Mouse (Mus musculus) fibroblast of lung, adult 2 months (primary cell): ENCODE results near the gene Abhd17c.
A peak's percentile ranks its signal among the peaks of the same experiment; 100 is the strongest.
"Not testable (repeated sequence)": the region's sequence is repeated elsewhere in the genome, so short reads cannot be mapped to it uniquely, and the experiment has no call there.

Experiments used
- DNase-seq: peaks from one replicate; pipeline ENCODE4 v3.0.0-alpha.2; 2011; ENCODE audit warnings: low read depth

Abhd17c gene

DNA sequence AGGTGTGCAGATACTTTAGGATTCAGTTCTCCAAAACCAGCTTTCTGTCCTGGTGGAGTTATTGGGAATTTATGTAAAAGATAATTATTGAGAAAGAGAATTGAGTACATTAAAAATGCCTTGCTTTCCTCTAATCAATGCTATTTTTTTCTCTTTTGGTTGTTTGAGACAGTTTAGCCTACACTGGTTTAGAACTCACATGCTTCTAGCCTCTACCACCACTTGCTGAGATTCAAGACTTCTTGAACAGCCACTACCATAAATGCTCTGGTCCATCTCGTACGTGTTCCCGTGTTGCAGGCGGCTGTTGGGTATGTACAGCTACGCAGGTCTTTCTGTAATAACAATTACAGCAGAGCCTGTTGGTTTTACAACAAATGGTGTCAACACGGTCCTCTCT, 681 bp upstream of the Abhd17c start:
- DNase-seq = no peak

DNA sequence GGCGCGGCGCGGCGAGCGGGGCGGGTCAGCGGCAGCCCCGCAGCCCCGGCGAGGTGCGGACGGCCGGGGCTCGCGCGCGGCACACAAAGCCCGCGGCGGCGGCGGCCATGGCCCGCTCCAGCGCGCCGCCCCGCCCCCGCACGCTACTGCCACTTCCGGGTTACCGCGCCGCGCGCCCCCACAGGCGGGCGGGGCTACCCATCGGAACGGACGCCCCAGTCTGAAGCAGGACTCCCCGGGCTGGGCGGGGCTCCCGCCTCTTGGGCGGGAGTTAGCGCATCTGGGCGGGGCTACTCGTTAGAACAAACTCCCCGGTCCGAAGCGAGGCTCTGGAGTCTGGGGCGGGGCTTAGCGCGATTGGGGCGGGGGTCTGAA, 254 bp upstream of the Abhd17c start:
- peak; percentile 79 for DNase-seq

DNA sequence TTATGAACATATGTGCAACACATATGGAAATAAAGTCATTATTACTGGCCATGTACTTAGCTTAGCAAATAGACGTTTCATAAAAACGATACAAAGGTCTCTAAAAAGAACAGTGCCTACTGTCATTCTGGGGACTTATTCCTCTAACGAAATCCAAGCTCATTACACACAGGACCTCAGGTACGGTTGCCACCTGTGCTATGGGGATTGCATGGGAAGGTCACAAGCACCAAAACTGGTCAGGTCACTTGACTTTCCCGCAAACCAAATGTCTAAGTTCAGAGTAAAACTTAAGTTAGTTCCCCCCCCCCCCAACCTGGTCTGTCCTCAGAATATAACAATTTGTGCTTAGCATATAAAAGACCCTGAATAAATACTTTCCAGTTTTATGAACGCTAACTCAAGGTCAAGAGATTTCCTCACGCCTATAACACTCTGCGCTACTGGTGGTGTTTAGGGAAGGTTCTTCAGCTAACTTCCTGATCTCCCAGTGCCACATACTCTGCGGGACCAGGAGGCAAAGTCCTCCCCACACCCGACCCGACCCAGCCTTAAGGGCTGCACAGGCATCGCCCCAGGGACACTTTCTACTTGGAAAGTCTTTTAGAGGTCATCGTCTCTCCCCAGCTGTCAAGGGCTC, 1.2 kb downstream of the Abhd17c start:
- no peak for DNase-seq

DNA sequence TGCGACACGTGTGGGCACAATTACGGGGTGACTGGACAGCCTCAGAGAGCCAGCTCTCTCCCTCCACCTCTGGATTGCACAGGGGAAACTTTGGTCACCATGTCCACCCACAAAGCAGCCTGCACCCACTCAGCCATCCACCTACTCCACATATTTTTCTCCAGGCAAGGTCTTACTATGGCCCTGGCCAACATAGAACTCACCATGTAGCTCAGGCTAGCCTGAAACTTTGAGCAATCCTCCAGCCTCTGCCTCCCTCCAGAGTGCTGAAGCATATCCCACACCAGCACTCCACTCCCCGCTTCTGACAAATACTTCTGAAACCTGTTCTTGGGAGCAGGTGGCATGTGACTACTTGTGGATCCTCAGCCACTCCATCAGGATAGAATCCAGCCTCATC, 1.9 kb downstream of the Abhd17c start:
- DNase-seq = no peak

DNA sequence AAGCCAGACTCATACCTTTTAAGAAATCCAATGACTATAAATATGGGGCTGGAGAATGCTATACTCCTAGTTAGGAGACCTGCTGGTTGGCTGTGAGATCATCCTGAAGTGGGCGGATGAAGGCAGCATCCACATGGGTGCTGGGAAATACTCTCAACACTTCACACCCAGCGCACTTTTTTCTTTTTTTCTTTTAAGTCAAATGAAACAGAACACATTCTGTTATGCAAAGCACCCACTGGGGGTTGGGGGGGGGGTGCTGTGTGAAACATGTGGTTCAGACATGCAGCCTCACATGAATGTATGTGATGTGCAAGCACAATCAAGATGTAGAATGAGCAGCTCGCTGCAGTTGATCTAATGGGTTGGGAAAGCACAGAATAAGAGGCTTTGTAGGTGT, 2.8 kb downstream of the Abhd17c start:
- no peak for DNase-seq

DNA sequence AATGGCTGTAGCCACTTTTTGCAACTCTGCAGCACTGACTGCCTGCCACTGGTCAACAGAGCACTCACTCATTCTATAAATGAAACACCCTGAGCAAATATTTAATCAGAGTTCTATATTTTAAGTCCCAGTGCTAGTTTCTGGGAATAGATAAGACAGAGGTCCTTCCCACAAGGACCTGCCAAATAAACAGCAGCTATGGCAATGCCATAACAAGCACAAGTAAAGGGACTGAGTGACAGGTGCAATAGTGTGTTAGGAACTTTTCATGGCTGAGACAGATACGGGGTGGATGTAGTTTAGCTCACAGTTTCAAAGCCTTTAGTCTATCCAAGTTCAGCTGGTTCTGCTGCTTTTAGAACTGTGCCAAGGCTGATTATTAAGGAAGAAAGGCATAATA, 3.9 kb downstream of the Abhd17c start:
- DNase-seq = no peak

DNA sequence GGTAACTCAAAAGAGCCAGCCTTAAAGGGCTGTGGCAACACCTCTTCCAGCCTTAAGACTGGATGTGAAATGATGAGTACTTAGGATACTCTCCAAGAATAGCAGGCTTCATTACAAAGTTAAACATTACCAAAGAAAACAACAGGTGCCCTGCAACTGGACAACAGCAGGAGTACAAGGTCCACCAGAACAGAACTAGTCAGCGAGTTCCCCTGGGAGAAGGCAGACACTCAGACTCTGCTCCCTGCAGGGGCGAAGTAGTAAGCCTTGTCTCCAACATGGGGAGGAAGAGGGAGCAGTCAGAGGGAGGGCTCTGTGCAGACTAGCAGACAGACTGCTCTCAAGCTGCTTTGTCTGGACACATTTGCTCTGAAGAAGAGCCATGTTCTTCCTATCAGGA, 6.1 kb downstream of the Abhd17c start:
- DNase-seq = no peak

DNA sequence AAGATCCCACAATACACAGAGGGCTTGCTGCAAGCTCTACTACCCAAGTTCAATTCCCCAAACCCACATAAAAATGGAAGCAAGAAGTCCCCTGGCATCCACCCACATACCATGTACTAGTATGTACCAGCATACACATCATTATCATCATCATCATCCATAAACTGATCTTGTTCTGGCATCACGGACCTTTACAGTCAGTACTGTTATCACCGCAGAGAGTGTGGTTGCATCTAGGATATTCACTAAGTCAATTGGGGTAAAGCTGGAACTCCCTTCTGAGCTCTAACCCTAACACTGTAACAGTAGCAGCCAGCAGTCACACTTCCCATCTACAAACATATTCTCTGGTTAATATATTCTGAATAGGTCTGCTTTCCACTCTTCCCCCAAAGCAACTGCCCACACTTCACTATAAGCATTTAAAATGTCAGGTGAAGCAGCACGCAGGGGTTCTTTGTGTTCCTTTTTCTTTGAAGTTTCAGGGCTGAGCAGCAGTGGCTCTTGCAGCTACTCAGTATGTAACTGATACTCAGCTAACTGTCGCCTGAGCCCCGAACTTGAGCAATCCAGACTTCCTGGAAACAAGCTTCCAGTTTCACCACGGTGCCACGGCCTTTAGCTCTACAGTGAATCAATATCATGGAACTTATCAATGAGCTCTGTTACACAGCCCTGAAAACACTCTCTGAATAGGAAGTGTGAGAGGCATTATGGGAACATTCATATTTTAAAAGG, 8.8 kb downstream of the Abhd17c start:
- no peak for DNase-seq

DNA sequence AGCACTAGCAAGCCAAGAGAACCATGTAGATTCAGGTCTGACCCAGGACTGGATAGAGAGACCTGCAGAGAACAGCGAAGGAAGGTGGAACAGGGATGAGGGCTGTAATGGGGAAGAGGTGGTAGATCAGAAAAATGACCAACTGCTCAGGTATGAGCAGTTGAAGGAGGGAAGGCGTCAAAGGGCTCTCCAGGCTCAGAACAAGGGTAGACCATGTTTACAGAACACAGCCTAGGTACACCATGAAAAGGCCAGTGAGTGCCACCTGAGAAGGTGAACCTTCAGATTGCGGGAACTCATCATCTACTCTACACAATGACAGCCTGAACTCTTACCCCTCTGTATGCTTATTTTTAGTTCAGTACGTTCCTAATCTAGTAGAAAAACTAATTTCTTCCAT, 9.5 kb downstream of the Abhd17c start:
- no peak for DNase-seq

DNA sequence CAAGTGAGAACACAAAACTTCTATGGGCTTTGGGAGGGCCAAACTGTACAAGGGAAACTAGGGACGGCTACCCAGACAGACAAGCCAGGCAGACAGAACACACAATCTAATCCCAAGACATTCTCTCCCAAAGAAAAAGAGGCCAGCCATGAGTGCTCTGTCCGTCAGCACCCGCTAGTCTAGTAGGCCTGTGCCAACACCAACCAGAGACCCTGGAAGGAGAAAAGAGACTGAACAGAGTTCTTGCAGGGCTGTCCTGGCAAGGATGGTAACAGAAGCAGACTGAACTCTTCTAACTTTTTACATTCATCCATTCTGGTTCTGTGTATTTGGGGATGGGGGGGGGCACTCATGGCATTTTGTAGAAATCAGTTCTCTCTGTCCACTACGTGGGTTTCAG, 12.1 kb downstream of the Abhd17c start:
- no peak for DNase-seq

DNA sequence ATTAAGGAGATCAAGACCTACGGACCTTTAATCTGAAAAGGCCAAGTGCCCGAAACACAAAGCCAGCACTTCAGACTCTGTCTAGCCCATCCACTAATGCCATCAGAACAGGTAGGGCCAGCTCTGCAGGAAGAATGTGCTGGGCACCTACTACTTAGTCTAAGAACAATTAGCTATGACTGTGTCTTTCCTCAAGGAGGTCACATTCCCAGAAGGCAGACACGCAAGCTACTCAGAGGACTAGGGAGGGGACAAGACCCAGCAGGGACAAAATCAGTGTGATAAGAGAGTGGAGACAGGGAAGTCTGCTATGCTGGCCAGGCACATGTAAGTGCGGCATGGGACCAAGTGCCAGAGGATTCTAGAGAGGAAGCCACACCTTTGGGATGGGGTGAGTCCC, 13.0 kb downstream of the Abhd17c start:
- DNase-seq = no peak

DNA sequence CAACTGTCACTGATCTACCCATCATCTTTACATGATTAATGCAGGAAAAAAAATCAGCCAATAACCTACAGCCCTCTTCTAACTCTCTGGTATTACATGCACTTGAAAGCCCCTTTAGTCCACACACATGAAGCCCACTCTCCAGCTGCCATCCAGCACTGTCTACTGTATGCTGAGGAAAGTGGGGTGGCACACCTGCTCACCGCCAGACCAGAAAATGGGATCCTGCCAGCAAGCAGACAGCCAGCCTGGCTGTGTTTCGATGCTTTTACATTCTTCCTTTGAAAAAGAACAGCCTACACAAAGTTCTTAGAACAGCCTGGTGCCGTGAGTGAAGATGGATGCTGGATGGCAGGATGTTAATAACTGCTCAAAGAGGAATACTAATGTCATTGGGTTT, 13.9 kb downstream of the Abhd17c start:
- DNase-seq = no peak

DNA sequence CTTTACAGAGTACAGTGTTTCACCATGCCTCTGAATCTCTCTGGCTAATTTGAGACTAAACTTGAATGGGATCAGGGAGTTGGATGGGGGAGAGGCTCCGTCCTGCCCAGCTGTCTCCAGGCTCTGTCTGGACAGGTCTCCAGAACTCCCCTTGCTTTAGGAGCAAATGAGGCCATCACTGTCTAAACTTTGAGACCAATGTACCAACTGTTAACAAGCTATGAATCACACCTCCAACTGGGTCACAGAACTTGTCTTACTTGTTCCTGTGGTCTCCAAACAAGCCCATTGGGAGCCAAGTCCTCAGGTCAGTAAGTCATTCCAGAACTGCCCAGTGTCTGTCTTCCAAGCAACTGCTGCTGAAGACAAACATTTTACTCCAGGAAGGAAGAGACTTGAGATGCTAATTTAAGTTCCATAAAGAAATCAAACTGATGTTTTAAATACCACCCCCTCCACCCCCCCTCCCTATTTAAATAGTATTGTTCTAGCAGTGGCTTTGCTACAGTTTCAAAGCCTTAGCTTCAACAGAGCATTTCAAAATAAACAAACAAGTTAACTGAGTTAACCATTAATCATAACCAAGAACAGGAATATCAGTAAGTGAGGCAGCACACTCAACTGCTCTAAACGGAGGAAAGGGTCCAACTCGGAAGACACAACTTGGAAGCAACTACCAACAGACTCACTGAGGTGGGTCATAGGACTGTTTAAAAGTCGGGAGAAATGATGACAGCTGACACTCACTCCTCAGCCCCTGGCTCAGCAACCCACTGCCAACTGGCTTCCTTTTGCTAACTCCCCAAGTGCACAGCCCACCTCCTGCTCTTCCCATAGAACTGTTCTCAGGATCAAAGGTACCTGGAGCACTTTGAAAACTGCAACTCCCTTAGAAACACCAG, 15.6 kb downstream of the Abhd17c start:
- DNase-seq = peak; percentile 44

DNA sequence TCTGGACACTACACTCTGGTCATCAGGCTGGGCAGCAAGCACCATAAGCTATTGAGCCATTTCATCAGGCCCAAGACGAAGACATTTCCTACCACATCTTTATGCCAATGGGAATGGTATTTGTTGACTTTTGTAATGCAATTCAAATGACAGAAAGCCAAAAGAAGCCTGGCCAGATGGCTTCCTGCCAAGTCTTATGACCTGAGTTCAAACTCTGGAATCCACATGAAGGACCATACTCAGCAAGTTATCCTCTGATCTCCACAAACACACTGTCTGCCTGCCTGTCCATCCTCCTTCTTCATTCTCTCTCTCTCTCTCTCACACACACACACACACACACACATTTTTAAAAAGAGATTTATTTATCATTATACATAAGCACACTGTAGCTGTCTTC, 19.0 kb downstream of the Abhd17c start:
- peak; percentile 64 for DNase-seq

DNA sequence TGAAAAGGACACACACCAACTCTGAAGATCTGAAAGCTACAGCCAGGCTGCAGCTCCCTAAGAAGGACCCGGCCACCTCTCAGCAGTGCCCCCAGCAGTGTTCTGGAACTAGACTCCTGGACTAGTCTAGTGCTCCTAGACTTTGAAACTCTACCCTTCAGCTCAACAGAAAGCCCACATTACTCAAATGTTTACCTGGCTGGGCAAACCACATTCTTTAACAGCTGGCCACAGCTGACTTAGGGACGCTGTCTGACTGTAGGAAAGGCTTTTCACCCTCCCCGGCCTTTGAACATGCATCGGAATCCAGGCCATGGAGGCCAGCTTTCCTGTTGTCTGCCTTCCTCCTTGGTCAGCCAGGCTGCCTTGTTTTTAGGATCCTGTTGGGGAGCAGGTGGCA, 20.0 kb downstream of the Abhd17c start:
- DNase-seq = no peak

DNA sequence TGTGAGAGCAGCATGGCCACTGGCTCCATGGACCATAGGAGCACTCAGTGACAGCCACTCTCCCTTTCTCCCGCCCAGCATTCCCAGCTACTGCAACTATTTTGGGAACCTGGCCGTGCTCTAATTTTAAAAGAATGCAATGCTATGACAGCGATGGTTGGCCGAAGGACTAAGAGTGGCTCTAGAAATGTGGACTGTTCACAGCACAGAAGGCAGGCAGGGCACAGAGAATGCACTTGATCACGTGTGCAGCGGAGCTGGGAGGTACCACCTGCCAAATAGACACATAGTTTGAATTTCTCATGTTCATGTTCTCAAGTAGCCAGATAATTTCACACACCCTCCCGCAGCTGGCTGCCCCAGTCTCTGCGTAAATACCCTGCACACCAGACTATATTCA, 23.0 kb downstream of the Abhd17c start:
- peak; percentile 70 for DNase-seq

DNA sequence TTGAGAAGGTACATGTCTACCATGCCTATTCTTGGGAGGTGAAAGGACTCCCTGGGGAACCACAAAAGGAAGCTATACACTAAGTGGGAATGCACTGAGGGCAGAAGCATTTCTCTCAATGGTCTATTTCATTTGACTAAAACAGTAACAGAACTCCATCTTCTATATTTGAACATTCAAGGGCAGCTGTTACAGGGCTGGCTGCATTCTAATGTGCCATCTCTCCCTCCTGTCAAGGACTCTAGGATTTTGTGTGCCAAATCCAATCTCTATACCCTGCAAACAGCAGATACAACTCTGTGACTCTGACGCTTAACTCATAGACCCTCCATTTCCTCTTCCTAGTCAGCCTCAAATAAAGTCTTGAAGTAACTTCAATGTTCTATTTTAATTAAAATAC, 26.0 kb downstream of the Abhd17c start:
- DNase-seq = no peak

DNA sequence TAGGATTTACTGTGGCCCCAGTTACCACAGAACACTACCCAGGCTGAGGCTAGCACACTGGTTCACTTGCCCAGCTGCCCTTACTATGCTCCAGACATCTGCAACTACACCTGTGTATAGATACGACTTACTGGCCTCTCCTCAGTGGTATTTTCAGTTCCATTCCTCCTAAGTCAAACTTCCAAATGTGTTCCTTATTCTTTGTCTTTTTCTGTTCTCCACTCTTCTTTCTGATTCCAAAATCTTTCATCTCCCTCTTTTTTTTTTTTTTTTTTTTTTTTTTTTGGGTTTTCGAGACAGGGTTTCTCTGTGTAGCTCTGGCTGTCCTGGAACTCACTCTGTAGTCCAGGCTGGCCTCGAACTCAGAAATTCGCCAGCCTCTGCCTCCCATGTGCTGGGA, 28.0 kb downstream of the Abhd17c start:
- not testable (repeated sequence) for DNase-seq

DNA sequence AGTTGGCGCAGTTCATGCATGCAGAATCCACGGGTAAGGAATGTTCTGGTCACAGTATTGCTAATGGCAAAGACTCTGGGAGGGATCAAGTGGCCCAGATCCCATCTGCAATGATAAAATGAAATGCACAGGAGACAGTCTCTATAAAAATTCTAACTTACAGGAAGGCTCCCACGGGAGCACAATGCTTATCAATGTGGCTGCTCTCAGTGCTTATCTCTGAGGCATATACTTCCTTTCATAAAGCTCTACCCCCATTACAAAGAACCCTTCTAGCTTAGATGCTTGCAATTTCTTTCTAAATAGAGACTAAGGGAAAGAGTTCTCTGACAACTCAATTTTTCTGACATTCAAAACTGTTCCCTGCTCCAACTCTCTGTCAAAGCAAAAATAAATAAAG, 29.9 kb downstream of the Abhd17c start:
- DNase-seq = no peak

DNA sequence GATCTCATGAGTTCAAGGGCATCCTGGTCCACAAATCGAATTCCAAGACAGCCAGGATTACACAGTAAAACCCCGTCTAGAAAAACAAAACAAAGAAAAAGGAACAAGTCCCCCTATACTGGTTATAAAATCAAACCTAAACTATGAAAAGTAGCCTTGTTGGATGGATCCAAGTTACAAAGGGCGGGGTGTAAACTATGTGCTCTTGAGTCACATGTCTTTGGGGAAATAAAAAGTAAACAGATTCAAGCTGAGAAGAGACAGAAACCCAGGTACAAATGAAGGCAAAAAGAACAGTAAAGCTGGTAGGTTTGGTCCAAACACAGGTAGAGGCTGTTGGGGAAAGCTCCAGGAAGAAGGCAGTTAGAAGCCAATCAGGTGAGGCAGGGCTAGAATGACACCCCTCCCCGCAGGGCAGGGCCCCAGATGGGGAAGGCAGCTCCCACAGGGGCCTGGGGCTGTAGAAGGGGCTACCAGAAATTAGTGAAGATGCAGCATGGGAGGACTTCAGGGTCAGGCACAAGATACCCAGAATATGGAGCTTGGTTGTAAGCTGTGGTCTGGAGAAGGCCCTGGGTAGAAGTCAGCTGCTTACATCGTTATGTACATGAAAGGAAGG, 31.4 kb downstream of the Abhd17c start:
- DNase-seq = no peak

DNA sequence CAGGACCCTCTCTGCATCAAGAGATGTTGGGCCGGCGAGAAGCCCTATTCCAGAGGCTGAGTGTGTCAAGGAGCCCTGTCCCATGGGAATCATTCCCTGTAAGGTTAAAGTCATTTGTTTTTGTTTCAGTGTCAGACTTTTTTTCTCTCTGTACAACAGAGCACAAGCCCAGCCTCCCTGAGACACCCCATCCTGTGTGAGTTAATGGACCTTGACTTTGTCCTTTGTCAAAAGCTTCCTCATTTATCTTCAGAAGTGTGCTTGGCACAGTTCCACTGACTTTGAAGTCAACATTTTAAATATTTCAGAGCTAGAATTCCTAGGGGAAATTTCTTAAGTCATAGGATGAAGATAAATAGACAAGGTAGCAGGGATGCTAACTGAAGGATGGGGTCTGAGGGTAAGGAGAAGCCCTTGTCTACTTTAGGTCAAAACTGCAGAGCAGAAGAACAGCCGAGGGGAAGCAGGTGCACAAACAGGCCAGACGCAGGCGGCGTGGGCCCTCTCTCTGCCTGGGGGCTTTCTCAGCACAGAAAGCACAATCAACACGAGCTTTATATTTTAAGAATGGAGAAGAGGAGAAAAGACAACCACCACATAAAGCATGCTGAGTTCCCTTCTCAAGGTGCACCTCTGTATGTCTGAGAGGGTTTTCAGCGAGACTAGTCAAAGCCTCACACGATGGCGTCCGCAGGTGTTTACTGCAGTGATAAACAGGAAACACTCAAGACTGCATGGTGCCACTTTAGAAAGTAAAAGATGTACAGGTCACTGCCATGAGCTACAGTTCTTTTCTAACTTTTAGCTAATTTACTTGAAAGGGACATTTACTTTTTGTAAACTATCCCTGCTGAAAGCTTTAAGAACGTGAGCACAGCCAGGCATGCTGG, 32.2 kb downstream of the Abhd17c start:
- DNase-seq = no peak
